Mouse (Mus musculus): ENCODE measurements around the gene Psma6.

GRCm38 (mm10) chr12:55435080-55435479 lies 51.1 kb downstream of the Psma6 start:
- TF ChIP-seq POLR2A (IDR thresholded peaks at IDR 0.05; ENCODE audit: borderline replicate concordance, insufficient read depth, low read length) = no peak
- no peak for TF ChIP-seq CTCF (IDR thresholded peaks at IDR 0.05; ENCODE audit: borderline replicate concordance, insufficient read depth, low read depth, low read length)
